Mouse (Mus musculus): ENCODE results near the gene Nras.

DNA sequence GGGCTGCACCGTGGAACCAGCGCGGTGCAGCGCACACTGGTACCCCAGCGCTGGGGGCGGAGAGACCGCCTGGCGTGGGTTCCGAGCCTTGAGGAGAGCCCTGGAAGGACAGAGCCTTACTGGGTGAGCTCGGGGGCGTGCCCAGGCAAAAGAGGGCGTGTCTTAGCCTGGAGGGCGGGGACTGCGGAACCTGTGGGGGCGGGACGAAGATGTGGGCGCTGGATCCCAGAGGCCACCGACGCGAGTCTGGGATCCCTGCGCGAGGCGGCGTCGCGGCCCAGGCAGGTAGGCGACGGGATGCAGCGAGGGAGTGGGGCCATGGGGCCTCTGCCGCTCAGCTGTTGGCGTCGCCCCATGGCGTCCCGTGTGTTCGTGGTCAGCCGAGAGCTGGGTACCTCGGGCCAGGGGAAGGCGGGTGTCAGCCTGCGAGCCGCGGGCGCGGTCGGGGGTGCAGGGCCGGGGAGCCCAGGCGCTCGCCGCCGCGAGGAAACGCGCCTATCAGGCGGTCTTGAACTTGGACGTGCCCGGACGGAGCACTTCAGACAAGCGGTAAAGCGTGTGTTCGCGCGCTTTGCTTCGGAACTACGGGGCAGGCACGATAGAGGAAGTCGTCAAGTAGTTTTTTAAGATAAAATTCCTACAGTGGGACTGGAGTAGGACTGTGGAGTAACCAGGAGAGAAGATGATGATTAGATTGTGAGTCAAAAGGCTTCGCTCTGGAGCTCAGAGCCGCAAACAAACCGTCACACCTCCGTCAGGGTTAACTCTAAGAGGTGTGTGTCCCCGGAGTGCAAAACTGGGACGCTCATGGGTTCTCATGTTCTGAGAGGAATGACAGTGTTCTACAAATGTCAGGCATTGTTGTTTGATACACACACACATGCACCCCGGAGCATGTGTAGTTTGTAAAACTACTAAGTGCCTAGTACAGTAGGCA is 44.6 kb downstream of the Nras start, which contains the start of gene Dennd2c:
- TF ChIP-seq CTCF (IDR thresholded peaks at IDR 0.05; ENCODE audit: low read depth, low read length) (no peak), GATA2 (IDR thresholded peaks at IDR 0.05; ENCODE audit: borderline replicate concordance, low read depth, low read length) (no peak), GATA1 (IDR thresholded peaks at IDR 0.05; ENCODE audit: borderline replicate concordance, low read length) (no peak), POLR2AphosphoS5 (IDR thresholded peaks at IDR 0.05; ENCODE audit: insufficient replicate concordance, low read depth, low read length) (no peak)

Data from G1E (cell line).